Comparison of ENCODE assay signal across 24 mouse cellular contexts in genomic region chr1:124429583-124429982, GRCm38 (mm10).
"Had no signal": no experiment of that assay in that cellular context is flagged by ENCODE, and none has a peak within 500 bp of the region (broad histone marks: within the 10 kb centered on the region; RNA-seq: fewer than 3 reads in every experiment).

No protein-coding gene starts in this region.

- H3K27ac ChIP-seq: gastrocnemius, adult 2 months; heart, embryonic 10.5 days; hindbrain, embryonic 13.5 days; hindbrain, embryonic 15.5 days; hindbrain, postnatal 0 days; kidney, embryonic 15.5 days; kidney, postnatal 0 days; limb, embryonic 13.5 days; limb, embryonic 15.5 days; liver, embryonic 12.5 days had no signal

- H3K4me1 ChIP-seq: heart, embryonic 10.5 days; heart, embryonic 12.5 days; hindbrain, embryonic 13.5 days; hindbrain, embryonic 15.5 days; kidney, embryonic 15.5 days; limb, embryonic 13.5 days; limb, embryonic 15.5 days; liver, embryonic 12.5 days had no signal

- H3K9me3 ChIP-seq: heart, embryonic 10.5 days; hindbrain, embryonic 15.5 days; kidney, embryonic 15.5 days; limb, embryonic 13.5 days; limb, embryonic 15.5 days; liver, embryonic 12.5 days had no signal

- H3K4me2 ChIP-seq: heart, embryonic 12.5 days; hindbrain, embryonic 13.5 days; hindbrain, embryonic 15.5 days; kidney, embryonic 15.5 days; limb, embryonic 13.5 days; limb, embryonic 15.5 days; liver, embryonic 12.5 days had no signal

- ATAC-seq: hindbrain, postnatal 0 days; intestine, embryonic 16.5 days; liver, embryonic 12.5 days had no signal

- H3K9ac ChIP-seq: heart, embryonic 12.5 days; hindbrain, embryonic 13.5 days; hindbrain, embryonic 15.5 days; kidney, embryonic 15.5 days; limb, embryonic 13.5 days; limb, embryonic 15.5 days; liver, embryonic 12.5 days had no signal

- H3K36me3 ChIP-seq: heart, embryonic 10.5 days; heart, embryonic 12.5 days; hindbrain, embryonic 13.5 days; hindbrain, embryonic 15.5 days; kidney, embryonic 15.5 days; limb, embryonic 13.5 days; limb, embryonic 15.5 days; liver, embryonic 12.5 days had no signal

- H3K4me3 ChIP-seq: gastrocnemius, adult 2 months; heart, embryonic 10.5 days; heart, embryonic 12.5 days; hindbrain, embryonic 13.5 days; hindbrain, embryonic 15.5 days; kidney, embryonic 15.5 days; limb, embryonic 13.5 days; limb, embryonic 15.5 days; liver, embryonic 12.5 days had no signal

- H3K27me3 ChIP-seq: heart, embryonic 12.5 days; hindbrain, embryonic 13.5 days; hindbrain, embryonic 15.5 days; kidney, embryonic 15.5 days; limb, embryonic 13.5 days; limb, embryonic 15.5 days; liver, embryonic 12.5 days had no signal

- DNase-seq: gastrocnemius, adult 2 months; gastrocnemius, postnatal 10 days; gastrocnemius, postnatal 25 days; heart, adult 18-20 months; heart, postnatal 10 days; kidney, adult 11 months; kidney, adult 2 months; kidney, adult 9 months; kidney, postnatal 14 days; kidney, postnatal 36 days; layer of hippocampus, adult 9-11 months; layer of hippocampus, postnatal 36 days; left cerebral cortex, postnatal 4 days had no signal
